Mouse (Mus musculus) liver, postnatal 0 days (tissue): ENCODE data around the gene Ccdc107.

Experiments used
- CTCF ChIP-seq: sonication (generic); IDR thresholded peaks from 2 replicates; pipeline ENCODE4 v1.5.1; 2016; ENCODE audit warnings: antibody characterized with exemption, low read depth
- EP300 ChIP-seq: IDR thresholded peaks from 2 replicates; pipeline ENCODE4 v1.6.1; 2016; ENCODE audit warnings: antibody characterized with exemption, low read depth, mild to moderate bottlenecking

- TF ChIP-seq CTCF: 0 out of 2 replicates have a peak, but pooled peaks have one; percentile 19
- 0 out of 2 replicates have a peak, but pooled peaks have one; percentile 3 for TF ChIP-seq EP300
These were observed 616 bp downstream of the Ccdc107 start for GRCm38 (mm10) chr4:43493186-43493845.
